Mouse (Mus musculus): ENCODE data around the gene Hist1h1c. TPM values are rescaled to one million over a fixed set of nuclear protein-coding genes. Genes with fewer than 3 reads are reported as not detected.

Gene Hist1h1c
- total RNA-seq (2023) = 1,000 to 10,000 TPM; 1,025 to 1,075 TPM

GRCm38 (mm10) chr13:23738677-23739068 lies at the start of gene Hist1h1c:
TSS of gene Hist1h1c (plus strand) at chr13:23738808.

GRCm38 (mm10) chr13:23695514-23695913 lies 43.1 kb upstream of the Hist1h1c start, which contains the start of gene Hist1h1t:
TSS of gene Hist1h1t (plus strand) at chr13:23695814.

GRCm38 (mm10) chr13:23698300-23698693 lies 40.3 kb upstream of the Hist1h1c start, which contains the start of gene Hist1h4c:
TSS of gene Hist1h4c (minus strand) at chr13:23698454.

GRCm38 (mm10) chr13:23710374-23711089 lies 28.1 kb upstream of the Hist1h1c start, which contains the start of gene Hfe:
TSS of gene Hfe (minus strand) at chr13:23710854.

GRCm38 (mm10) chr13:23745381-23746161 lies 7.0 kb downstream of the Hist1h1c start, which contains the start of gene Hist1h3c:
TSS of gene Hist1h3c (minus strand) at chr13:23745602.

GRCm38 (mm10) chr13:23746201-23747080 lies 7.8 kb downstream of the Hist1h1c start, which contains the start of gene Hist1h2bb:
TSS of gene Hist1h2bb (plus strand) at chr13:23746734.

GRCm38 (mm10) chr13:23750839-23751477 lies 12.3 kb downstream of the Hist1h1c start, which contains the start of gene Hist1h2ab:
TSS of gene Hist1h2ab (plus strand) at chr13:23751126.

GRCm38 (mm10) chr13:23752067-23752741 lies 13.6 kb downstream of the Hist1h1c start, which contains the start of gene Hist1h3b:
TSS of gene Hist1h3b (plus strand) at chr13:23752267.

GRCm38 (mm10) chr13:23756790-23757189 lies 18.2 kb downstream of the Hist1h1c start, which contains the start of gene Hist1h4b:
TSS of gene Hist1h4b (plus strand) at chr13:23757013.

GRCm38 (mm10) chr13:23760972-23761864 lies 22.6 kb downstream of the Hist1h1c start, which contains the start of gene Hist1h4a:
TSS of gene Hist1h4a (minus strand) at chr13:23761230.

GRCm38 (mm10) chr13:23761871-23762821 lies 23.5 kb downstream of the Hist1h1c start, which contains the start of gene Hist1h3a:
TSS of gene Hist1h3a (minus strand) at chr13:23762386.

GRCm38 (mm10) chr13:23763586-23764323 lies 25.1 kb downstream of the Hist1h1c start, which contains the start of gene Hist1h1a:
TSS of gene Hist1h1a (plus strand) at chr13:23763666.

GRCm38 (mm10) chr13:23769613-23770012 lies 31.0 kb downstream of the Hist1h1c start, which contains the start of gene Trim38:
TSS of gene Trim38 (plus strand) at chr13:23769913.

